Mouse (Mus musculus): ENCODE measurements around the gene Gm11444. TPM values are rescaled to one million over a fixed set of nuclear protein-coding genes. Genes with fewer than 3 reads are reported as not detected.

The Gm11444 gene
- not detected for total RNA-seq (2021)
- long read RNA-seq = 0 reads

GRCm38 (mm10) chr11:85850233-85850632 lies at the start of gene Gm11444:
TSS of gene Gm11444 (minus strand) at chr11:85850333.
- DNase-seq (ENCODE audit: low spot score in 2 of 2) = no peak

GRCm38 (mm10) chr11:85896335-85896985 lies 46.3 kb upstream of the Gm11444 start:
- DNase-seq (ENCODE audit: low spot score in 2 of 2) = no peak

GRCm38 (mm10) chr11:85894731-85895545 lies 44.8 kb upstream of the Gm11444 start:
- DNase-seq (ENCODE audit: low spot score in 2 of 2) = no peak

GRCm38 (mm10) chr11:85894136-85894530 lies 44.0 kb upstream of the Gm11444 start:
- no peak for DNase-seq (ENCODE audit: low spot score in 2 of 2)

GRCm38 (mm10) chr11:85893400-85894135 lies 43.4 kb upstream of the Gm11444 start:
- no peak for DNase-seq (ENCODE audit: low spot score in 2 of 2)

GRCm38 (mm10) chr11:85892771-85893170 lies 42.6 kb upstream of the Gm11444 start:
- DNase-seq (ENCODE audit: low spot score in 2 of 2) = no peak

- no peak for DNase-seq (ENCODE audit: low spot score in 2 of 2)
Observed at GRCm38 (mm10) chr11:85891692-85892040, 41.5 kb upstream of the Gm11444 start.

GRCm38 (mm10) chr11:85891010-85891691 lies 41.0 kb upstream of the Gm11444 start:
- no peak for DNase-seq (ENCODE audit: low spot score in 2 of 2)

GRCm38 (mm10) chr11:85890563-85890845 lies 40.4 kb upstream of the Gm11444 start:
- peak in 1 of 2 experiments; percentile 26 for DNase-seq (ENCODE audit: low spot score in 2 of 2)

GRCm38 (mm10) chr11:85889730-85890562 lies 39.8 kb upstream of the Gm11444 start:
- DNase-seq (ENCODE audit: low spot score in 2 of 2) = no peak

GRCm38 (mm10) chr11:85889056-85889729 lies 39.1 kb upstream of the Gm11444 start:
- no peak for DNase-seq (ENCODE audit: low spot score in 2 of 2)

- no peak for DNase-seq (ENCODE audit: low spot score in 2 of 2)
Observed at GRCm38 (mm10) chr11:85888451-85888961, 38.4 kb upstream of the Gm11444 start.

- DNase-seq (ENCODE audit: low spot score in 2 of 2) = no peak
Observed at GRCm38 (mm10) chr11:85887801-85888450, 37.8 kb upstream of the Gm11444 start.

GRCm38 (mm10) chr11:85887273-85887672 lies 37.1 kb upstream of the Gm11444 start:
- DNase-seq (ENCODE audit: low spot score in 2 of 2) = no peak

GRCm38 (mm10) chr11:85886429-85886785 lies 36.3 kb upstream of the Gm11444 start:
- no peak for DNase-seq (ENCODE audit: low spot score in 2 of 2)

- no peak for DNase-seq (ENCODE audit: low spot score in 2 of 2)
Observed at GRCm38 (mm10) chr11:85885665-85886428, 35.7 kb upstream of the Gm11444 start, which contains the start of gene Tbx4. TSS of gene Tbx4 (plus strand) at chr11:85886422.

GRCm38 (mm10) chr11:85884498-85884897 lies 34.4 kb upstream of the Gm11444 start:
- DNase-seq (ENCODE audit: low spot score in 2 of 2) = no peak

GRCm38 (mm10) chr11:85876059-85876788 lies 26.1 kb upstream of the Gm11444 start:
- no peak for DNase-seq (ENCODE audit: low spot score in 2 of 2)

All from layer of hippocampus, postnatal 10 days (tissue).